11 mouse cellular contexts compared by ENCODE assay signal in the genomic region with DNA sequence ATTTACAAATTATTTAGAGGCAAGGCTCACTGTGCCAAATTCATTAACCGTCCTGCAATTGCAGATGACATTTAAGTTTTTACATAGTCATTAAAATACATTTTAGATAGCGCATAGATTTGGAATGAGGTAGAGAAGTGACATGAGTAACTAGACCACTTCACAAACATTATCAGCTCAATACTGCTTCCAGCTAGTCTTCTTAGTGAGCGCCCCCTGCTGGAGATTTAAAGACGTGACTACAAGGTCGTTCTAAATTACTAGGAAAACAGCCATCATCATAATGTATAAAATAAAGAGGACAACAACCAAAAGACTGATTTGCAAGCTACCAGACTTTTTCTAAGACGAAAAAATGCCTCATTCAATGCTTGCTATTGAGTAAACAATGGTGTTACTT. TPM values are rescaled to one million over a fixed set of nuclear protein-coding genes. Genes with fewer than 3 reads are reported as not detected.
A peak's percentile ranks its signal among the peaks of the same experiment; 100 is the strongest.
DNase-seq lines count a peak whose midpoint lies in the region; ATAC-seq and TF ChIP-seq lines count a peak whose summit lies in the region.
"Had no signal": no experiment of that assay in that cellular context is flagged by ENCODE, and none has a peak within 500 bp of the region (broad histone marks: within the 10 kb centered on the region; RNA-seq: fewer than 3 reads in every experiment).

No protein-coding gene starts in this region.

- 15% methylated on average over 6 of the region's 6 CpGs for WGBS in intestine, postnatal 0 days
- WGBS in intestine, embryonic 16.5 days = 18% methylated on average over 6 of the region's 6 CpGs

- H3K4me3 ChIP-seq in intestine, postnatal 0 days (ENCODE audit: low read depth, low read length) = no peak overlapping the region
- no peak overlapping the region for H3K4me3 ChIP-seq in intestine, embryonic 16.5 days (ENCODE audit: low read length)
- no peak overlapping the region for H3K4me3 ChIP-seq in E14TG2a.4 (replicated peaks; ENCODE audit: low read length)
- H3K4me3 ChIP-seq: embryonic facial prominence, embryonic 13.5 days; limb, embryonic 13.5 days had no signal

- ATAC-seq in intestine, postnatal 0 days = no peak
- ATAC-seq in intestine, embryonic 16.5 days = no peak
- ATAC-seq in erythroid progenitor cell, adult 5-6 weeks (replicated peaks; ENCODE audit: low FRiP score, poor library complexity, severe bottlenecking) = no peak

- no peaks in the 10 kb centered on the region for H3K27me3 ChIP-seq in intestine, postnatal 0 days (replicated peaks; ENCODE audit: control insufficient read depth, insufficient read depth, low read length)
- no peaks in the 10 kb centered on the region for H3K27me3 ChIP-seq in intestine, embryonic 16.5 days (replicated peaks; ENCODE audit: control insufficient read depth, insufficient read depth, low read length)
- H3K27me3 ChIP-seq in E14TG2a.4 (ENCODE audit: insufficient read depth, low read length) = no peaks in the 10 kb centered on the region
- H3K27me3 ChIP-seq: embryonic facial prominence, embryonic 13.5 days had no signal

- H3K9me3 ChIP-seq in intestine, postnatal 0 days (ENCODE audit: control insufficient read depth) = no peaks in the 10 kb centered on the region
- H3K9me3 ChIP-seq in intestine, embryonic 16.5 days (ENCODE audit: control insufficient read depth, low read length) = no peaks in the 10 kb centered on the region
- H3K9me3 ChIP-seq in E14TG2a.4 (ENCODE audit: low read length) = no peaks in the 10 kb centered on the region
- H3K9me3 ChIP-seq: embryonic facial prominence, embryonic 13.5 days; limb, embryonic 13.5 days had no signal

- no peak overlapping the region for H3K27ac ChIP-seq in intestine, postnatal 0 days (ENCODE audit: low read depth, low read length)
- H3K27ac ChIP-seq in intestine, embryonic 16.5 days (ENCODE audit: low read length) = no peak overlapping the region
- H3K27ac ChIP-seq: embryonic facial prominence, embryonic 13.5 days; limb, embryonic 13.5 days had no signal

- H3K36me3 ChIP-seq in intestine, postnatal 0 days (ENCODE audit: control insufficient read depth, insufficient read depth) = no peaks in the 10 kb centered on the region
- H3K36me3 ChIP-seq in intestine, embryonic 16.5 days (ENCODE audit: control insufficient read depth, insufficient read depth, low read length) = no peaks in the 10 kb centered on the region
- H3K36me3 ChIP-seq in E14TG2a.4 (ENCODE audit: insufficient read depth, low read length) = no peaks in the 10 kb centered on the region
- H3K36me3 ChIP-seq: embryonic facial prominence, embryonic 13.5 days; limb, embryonic 13.5 days had no signal

- peak; percentile 70 for TF ChIP-seq CTCF in intestine, postnatal 0 days (IDR thresholded peaks at IDR 0.05; ENCODE audit: low read depth)
- TF ChIP-seq CTCF in E14TG2a.4 (conservative IDR thresholded peaks at IDR 0.05; ENCODE audit: low read length) = peak; percentile 54

- no peaks in the 10 kb centered on the region for H3K4me1 ChIP-seq in intestine, postnatal 0 days (replicated peaks; ENCODE audit: control insufficient read depth, insufficient read depth, low read length)
- no peaks in the 10 kb centered on the region for H3K4me1 ChIP-seq in intestine, embryonic 16.5 days (ENCODE audit: control insufficient read depth, insufficient read depth, low read length)
- H3K4me1 ChIP-seq in E14TG2a.4 (replicated peaks; ENCODE audit: low read depth, low read length) = no peaks in the 10 kb centered on the region
- H3K4me1 ChIP-seq: embryonic facial prominence, embryonic 13.5 days; limb, embryonic 13.5 days had no signal

- no peak overlapping the region for H3K4me2 ChIP-seq in intestine, postnatal 0 days (replicated peaks; ENCODE audit: low read depth)
- no peak overlapping the region for H3K4me2 ChIP-seq in intestine, embryonic 16.5 days (ENCODE audit: low read depth, low read length)
- H3K4me2 ChIP-seq: embryonic facial prominence, embryonic 13.5 days; limb, embryonic 13.5 days had no signal

- DNase-seq in adrenal gland, adult (ENCODE audit: inconsistent age in 2 of 2, low spot score in 1 of 2) = peak; percentile 17 to 78
- DNase-seq in embryo, embryonic 9.5 days (ENCODE audit: extremely low spot score) = peak; percentile 31
- DNase-seq in kidney, postnatal 25 days = peak; percentile 49 to 83
- peak; percentile 33 for DNase-seq in retina, adult 2 months (ENCODE audit: low read depth, low spot score)

- no peak overlapping the region for H3K9ac ChIP-seq in intestine, postnatal 0 days (ENCODE audit: low read depth, low read length)
- H3K9ac ChIP-seq in intestine, embryonic 16.5 days (ENCODE audit: low read depth, low read length) = no peak overlapping the region
- H3K9ac ChIP-seq: embryonic facial prominence, embryonic 13.5 days; limb, embryonic 13.5 days had no signal

RNA-seq across cellular contexts. Expression of gene Xirp2, which starts 32.0 kb away (rescaled TPM):
- not detected in 2 replicates for polyA plus RNA-seq in intestine, postnatal 0 days (2015; fragmentation: Nextera tagmentation; extraction: Ambion mirVana)
- polyA plus RNA-seq in intestine, embryonic 16.5 days (2015; fragmentation: Nextera tagmentation; extraction: Ambion mirVana) = not detected in 2 replicates
- not detected in 2 replicates for total RNA-seq in erythroid progenitor cell, adult 5-6 weeks (2015; ENCODE audit: low replicate concordance)
- not detected in 2 replicates for total RNA-seq in erythroid progenitor cell, adult 5-6 weeks (2017; ENCODE audit: low replicate concordance)
- polyA plus RNA-seq: embryonic facial prominence, embryonic 13.5 days; limb, embryonic 13.5 days; stomach, embryonic 14.5 days had no signal

RNA-seq across cellular contexts. Expression of gene Gm26727, which starts 44.8 kb away (rescaled TPM):
- not detected in 2 replicates for polyA plus RNA-seq in intestine, postnatal 0 days (2015; fragmentation: Nextera tagmentation; extraction: Ambion mirVana)
- polyA plus RNA-seq in intestine, embryonic 16.5 days (2015; fragmentation: Nextera tagmentation; extraction: Ambion mirVana) = not detected in 2 replicates
- total RNA-seq in erythroid progenitor cell, adult 5-6 weeks (2015; ENCODE audit: low replicate concordance) = not detected in 2 replicates
- not detected in 2 replicates for total RNA-seq in erythroid progenitor cell, adult 5-6 weeks (2017; ENCODE audit: low replicate concordance)
- polyA plus RNA-seq: embryonic facial prominence, embryonic 13.5 days; limb, embryonic 13.5 days; stomach, embryonic 14.5 days had no signal
